Mouse (Mus musculus) thymus, adult 2 months (tissue): ENCODE measurements around the gene Mtmr11. TPM values are rescaled to one million over a fixed set of nuclear protein-coding genes. Genes with fewer than 3 reads are reported as not detected.

Experiments used
- DNase-seq: peaks from one replicate; pipeline ENCODE4 v3.0.0; 2021
- H3K27ac ChIP-seq: fragments of 200-500 bp; 2 replicates; pipeline ENCODE4 v1.5.1; 2012; ENCODE audit warnings: low read length, control low read depth; ENCODE audit not compliant: control insufficient read depth, insufficient read depth
- H3K27me3 ChIP-seq: fragments of 200-500 bp; 2 replicates; pipeline ENCODE4 v1.6.1; 2012; ENCODE audit warnings: mild to moderate bottlenecking, low read length, moderate library complexity, mixed read lengths; ENCODE audit not compliant: control insufficient read depth, insufficient read depth
- H3K36me3 ChIP-seq: fragments of 200-500 bp; 2 replicates; pipeline ENCODE4 v1.6.1; 2012; ENCODE audit warnings: mild to moderate bottlenecking, low read length, moderate library complexity; ENCODE audit not compliant: control insufficient read depth, insufficient read depth
- H3K4me1 ChIP-seq: fragments of 200-500 bp; replicated peaks from 2 replicates; pipeline ENCODE4 v1.6.1; 2012; ENCODE audit warnings: low read length; ENCODE audit not compliant: control insufficient read depth, insufficient read depth
- H3K4me3 ChIP-seq: fragments of 200-500 bp; 2 replicates; pipeline ENCODE4 v1.5.1; 2012; ENCODE audit warnings: mild to moderate bottlenecking, low read length, control low read depth, moderate library complexity; ENCODE audit not compliant: control insufficient read depth, insufficient read depth
- CTCF ChIP-seq: fragments of 200-500 bp; IDR thresholded peaks from 2 replicates; pipeline ENCODE4 v1.5.1; 2012; ENCODE audit warnings: mild to moderate bottlenecking, control low read depth, low read length, moderate library complexity, borderline replicate concordance; ENCODE audit not compliant: control insufficient read depth, poor library complexity, insufficient read depth; ENCODE audit errors: extremely low read depth
- POLR2A ChIP-seq: fragments of 200-500 bp; IDR thresholded peaks from 2 replicates; pipeline ENCODE4 v1.6.1; 2012; ENCODE audit warnings: mild to moderate bottlenecking, low read length, control low read depth, moderate library complexity; ENCODE audit not compliant: control insufficient read depth, poor library complexity, insufficient read depth; ENCODE audit errors: extremely low read depth
- WGBS: fragments of 180-500 bp; shearing (Covaris S2); methylation state at CpG from one replicate; pipeline ENCODE4 v1.1.7; 2018; 5-methylcytosine and 5-hydroxymethylcytosine counted together
- polyA plus RNA-seq: library from polyadenylated mRNA; depleted of rRNA; stranded (reverse); fragments of >200 nt; gene quantifications from 2 replicates; pipeline ENCODE4 v1.2.3, GENCODE M21; 2012

The Mtmr11 gene
- polyA plus RNA-seq, 1 experiment: 5.8 TPM

- Histone ChIP-seq H3K27ac (no peak overlapping the region), H3K27me3 (peaks cover 7% of the 10 kb centered on the region; the same call in 1 of the 2 replicates), H3K4me3 (no peak overlapping the region), H3K36me3 (peaks cover 8% of the 10 kb centered on the region), H3K4me1 (peaks cover 10% of the 10 kb centered on the region)
- no peak for TF ChIP-seq POLR2A
- TF ChIP-seq CTCF: no peak
- DNase-seq: no peak
- 76% methylated on average over 4 of the region's 4 CpGs for whole genome bisulfite sequencing
These were observed 2.0 kb upstream of the Mtmr11 start for GRCm38 (mm10) chr3:96159820-96160219.

GRCm38 (mm10) chr3:96160222-96160802, 1.5 kb upstream of the Mtmr11 start:
- H3K36me3 ChIP-seq: peaks cover 5% of the 10 kb centered on the region; the same call in 1 of the 2 replicates
- DNase-seq: no peak
- TF ChIP-seq POLR2A (no peak), CTCF (no peak)
- peaks cover 10% of the 10 kb centered on the region for H3K4me1 ChIP-seq
- H3K27ac ChIP-seq: no peak overlapping the region
- no peak overlapping the region for H3K4me3 ChIP-seq
- peaks cover 7% of the 10 kb centered on the region; the same call in 1 of the 2 replicates for H3K27me3 ChIP-seq
- WGBS: 63% methylated on average over 4 of the region's 4 CpGs

- peak overlapping the region; percentile 27 for H3K4me3 ChIP-seq
- peaks cover 10% of the 10 kb centered on the region for H3K4me1 ChIP-seq
- WGBS: 9% methylated on average over 12 of the region's 12 CpGs
- H3K27ac ChIP-seq: peak overlapping the region; percentile 12; the same call in 1 of the 2 replicates
- TF ChIP-seq POLR2A (no peak), CTCF (no peak)
- peaks cover 7% of the 10 kb centered on the region; the same call in 1 of the 2 replicates for H3K27me3 ChIP-seq
- DNase-seq: no peak
- H3K36me3 ChIP-seq: no peaks in the 10 kb centered on the region
These were observed 844 bp upstream of the Mtmr11 start for GRCm38 (mm10) chr3:96160803-96161516.

- Histone ChIP-seq H3K4me3 (no peak overlapping the region), H3K36me3 (no peaks in the 10 kb centered on the region), H3K4me1 (peaks cover 10% of the 10 kb centered on the region), H3K27me3 (peaks cover 7% of the 10 kb centered on the region; the same call in 1 of the 2 replicates), H3K27ac (no peak overlapping the region)
- 94% methylated on average over 6 of the region's 6 CpGs for WGBS
- DNase-seq: no peak
- TF ChIP-seq POLR2A (no peak), CTCF (no peak)
These were observed 1.2 kb downstream of the Mtmr11 start for GRCm38 (mm10) chr3:96163040-96163439.

- no peak for DNase-seq
- no peaks in the 10 kb centered on the region for H3K27me3 ChIP-seq
- H3K36me3 ChIP-seq: no peaks in the 10 kb centered on the region; the same call in 1 of the 2 replicates
- H3K27ac ChIP-seq: no peak overlapping the region
- no peak overlapping the region for H3K4me3 ChIP-seq
- peaks cover 21% of the 10 kb centered on the region for H3K4me1 ChIP-seq
- WGBS: 93% methylated on average over 12 of the region's 12 CpGs
- TF ChIP-seq POLR2A (no peak), CTCF (no peak)
These were observed 6.8 kb downstream of the Mtmr11 start for GRCm38 (mm10) chr3:96168466-96169158.

GRCm38 (mm10) chr3:96170276-96170675, 8.5 kb downstream of the Mtmr11 start:
- DNase-seq: no peak
- Histone ChIP-seq H3K4me1 (peaks cover 24% of the 10 kb centered on the region), H3K27me3 (no peaks in the 10 kb centered on the region), H3K4me3 (no peak overlapping the region), H3K36me3 (peaks cover 15% of the 10 kb centered on the region), H3K27ac (no peak overlapping the region; the same call in 1 of the 2 replicates)
- WGBS: 96% methylated on average over 4 of the region's 4 CpGs
- TF ChIP-seq CTCF: no peak
- TF ChIP-seq POLR2A: no peak

GRCm38 (mm10) chr3:96170976-96171545, 9.3 kb downstream of the Mtmr11 start:
- H3K27me3 ChIP-seq: no peaks in the 10 kb centered on the region
- H3K27ac ChIP-seq: peak overlapping the region; percentile 100
- DNase-seq: peak; percentile 24
- peaks cover 24% of the 10 kb centered on the region for H3K4me1 ChIP-seq
- 53% methylated on average over 10 of the region's 10 CpGs for WGBS
- TF ChIP-seq CTCF: no peak
- no peak for TF ChIP-seq POLR2A
- no peak overlapping the region for H3K4me3 ChIP-seq
- H3K36me3 ChIP-seq: peaks cover 23% of the 10 kb centered on the region
